Mouse (Mus musculus) cerebellum, postnatal 25 days (tissue): ENCODE data around the gene Dok1.
A peak's percentile ranks its signal among the peaks of the same experiment; 100 is the strongest.

Experiments
- DNase-seq, 2 experiments: peaks; one replicate each; pipeline ENCODE4 v3.0.0; 2021; ENCODE audit warnings: mixed read lengths in 2 of 2

The Dok1 gene

DNA sequence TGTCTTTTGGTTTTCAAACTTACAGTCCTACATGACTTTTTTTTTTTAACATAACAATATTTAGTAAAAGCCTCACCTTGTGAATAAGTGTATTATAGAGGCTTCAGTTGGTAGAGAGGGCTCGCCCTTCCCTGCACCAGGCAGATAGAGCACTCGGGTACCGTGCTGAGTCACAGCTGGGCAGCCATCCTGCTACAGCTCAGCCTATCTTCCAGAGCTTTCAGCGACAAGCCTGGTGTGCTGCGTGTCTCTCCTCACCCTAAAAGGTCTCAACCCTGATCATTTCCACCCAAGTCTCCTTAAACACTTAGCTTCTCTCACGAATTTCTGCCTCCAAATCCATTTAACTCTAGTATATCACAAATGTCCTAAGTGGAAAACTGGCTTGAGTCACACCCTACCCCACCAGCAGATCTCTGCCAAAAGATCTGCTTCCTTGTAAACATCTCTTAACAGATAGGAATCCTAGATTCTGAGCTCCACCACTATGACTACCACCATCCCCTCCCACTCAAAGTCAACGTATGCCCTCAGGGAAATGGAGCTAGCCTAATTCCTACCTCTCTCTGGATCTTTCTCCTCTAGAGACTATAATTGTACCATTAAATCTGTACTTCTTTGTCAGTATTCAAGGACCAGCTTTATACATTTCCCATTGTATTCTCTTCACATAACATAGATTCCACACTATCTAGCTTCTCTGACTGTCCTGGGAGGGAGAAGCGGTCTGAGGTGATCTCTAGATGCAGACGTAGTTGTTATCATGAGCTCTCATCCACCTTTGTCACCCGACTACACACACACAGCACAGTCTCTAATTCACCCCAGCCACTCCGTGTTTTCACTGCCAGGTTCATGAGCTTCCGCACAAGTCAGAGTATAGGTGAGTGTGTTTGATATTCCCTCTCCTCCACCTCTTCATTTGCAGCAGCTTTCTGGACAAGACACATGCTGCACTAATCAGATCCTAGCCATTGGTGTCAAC, 18.5 kb downstream of the Dok1 start:
- no peak for DNase-seq

GRCm38 (mm10) chr6:83013444-83013843, 19.8 kb downstream of the Dok1 start:
- no peak for DNase-seq

DNA sequence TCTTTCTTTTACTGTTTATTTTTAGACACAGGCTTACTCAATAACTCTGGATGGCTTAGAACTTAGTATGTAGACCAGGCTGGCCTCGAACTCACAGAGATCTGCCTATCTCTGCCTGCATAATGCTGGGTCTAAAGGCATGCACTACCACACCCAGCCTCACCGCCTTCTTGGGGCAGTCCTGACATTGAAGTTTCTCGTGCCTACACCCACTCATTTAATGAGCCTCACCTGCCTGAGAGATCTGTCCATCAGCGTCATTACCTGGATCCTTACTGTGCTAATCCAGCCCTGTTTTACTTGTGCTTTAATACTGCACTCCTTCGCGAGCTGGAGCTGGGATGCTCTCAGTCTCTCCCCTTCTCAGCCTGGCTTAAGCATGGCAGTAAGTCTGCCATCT, 21.5 kb downstream of the Dok1 start:
- no peak for DNase-seq

DNA sequence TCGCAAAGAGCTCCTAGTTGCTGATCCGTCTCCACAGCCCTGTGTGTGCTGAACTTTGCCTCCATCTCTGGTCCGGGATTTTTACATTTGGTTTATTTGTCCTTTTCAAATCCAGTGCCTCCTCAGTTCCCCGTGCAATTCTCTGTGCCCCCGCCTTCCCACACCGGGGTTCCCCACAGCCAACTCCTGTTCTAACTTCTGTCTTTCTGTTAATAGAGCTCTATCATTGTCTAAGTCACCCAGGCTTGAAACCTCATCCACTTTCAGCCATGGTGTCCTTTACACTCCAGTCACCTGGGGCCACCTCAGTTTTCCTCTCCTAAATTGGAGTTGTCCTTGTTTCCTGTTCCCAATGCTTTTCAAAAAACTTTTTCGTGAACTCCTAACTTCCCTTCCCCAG, 22.0 kb downstream of the Dok1 start:
- no peak for DNase-seq

DNA sequence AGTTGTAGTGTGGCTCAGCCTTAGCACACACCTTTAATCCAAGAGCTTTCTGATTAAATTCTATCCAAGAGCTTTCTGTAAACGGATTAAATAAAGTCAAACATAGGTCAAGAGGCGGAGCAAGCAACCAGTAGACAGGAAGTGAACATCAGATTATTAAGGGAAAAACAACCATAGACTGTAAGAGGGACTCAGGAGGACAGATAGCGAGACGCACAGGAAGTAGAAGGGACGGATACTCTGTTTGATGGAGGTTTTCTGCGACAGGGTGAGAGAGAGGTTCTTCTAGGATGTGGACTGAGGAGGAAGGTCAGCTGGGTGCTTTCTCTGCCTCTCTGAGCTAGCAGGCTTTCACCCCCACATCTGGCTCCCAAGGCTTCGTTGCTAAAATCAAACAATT, 23.3 kb downstream of the Dok1 start:
- no peak for DNase-seq

- no peak for DNase-seq
Observed at GRCm38 (mm10) chr6:83008659-83009058, 24.6 kb downstream of the Dok1 start.

DNA sequence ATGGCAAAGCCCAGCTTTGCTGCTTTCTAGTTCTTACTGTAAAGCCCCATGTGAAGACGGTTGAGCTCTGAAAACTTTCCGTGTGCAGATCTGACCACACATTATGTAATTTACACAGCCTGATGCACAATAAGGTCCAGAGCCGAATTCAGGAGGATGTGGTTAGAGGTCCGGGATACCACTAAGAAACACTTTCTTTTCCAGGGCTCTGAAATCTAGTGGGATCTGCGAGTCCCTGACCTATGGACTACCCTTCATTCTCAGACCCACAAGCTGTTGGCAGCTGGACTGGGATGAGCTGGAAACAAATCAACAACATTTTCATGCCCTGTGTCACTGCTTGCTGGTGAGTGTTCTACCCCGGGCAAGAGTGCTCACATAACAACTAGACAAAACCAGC, 27.2 kb downstream of the Dok1 start:
- DNase-seq = no peak

- DNase-seq = no peak
Observed at GRCm38 (mm10) chr6:83005444-83006011, 27.7 kb downstream of the Dok1 start.

GRCm38 (mm10) chr6:83004872-83005271, 28.4 kb downstream of the Dok1 start:
- no peak for DNase-seq

DNA sequence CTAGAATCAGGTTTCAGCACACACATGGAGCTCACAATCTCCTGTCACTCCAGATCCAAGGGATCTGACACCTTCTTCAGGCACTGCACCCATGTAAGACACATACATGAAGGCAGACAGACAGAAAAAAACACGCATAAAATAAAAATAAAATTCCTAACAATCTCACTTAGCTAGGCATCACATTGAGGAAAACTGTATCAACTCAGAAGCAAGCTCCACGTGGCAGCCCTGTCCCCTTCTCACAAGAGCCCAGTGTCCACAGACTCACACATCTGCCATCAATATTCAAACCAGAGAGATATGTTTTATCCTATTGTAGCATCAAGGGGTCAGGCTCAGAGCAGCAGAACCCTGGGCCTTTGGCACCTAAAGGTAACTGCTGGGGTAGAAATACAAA, 29.0 kb downstream of the Dok1 start:
- no peak for DNase-seq

DNA sequence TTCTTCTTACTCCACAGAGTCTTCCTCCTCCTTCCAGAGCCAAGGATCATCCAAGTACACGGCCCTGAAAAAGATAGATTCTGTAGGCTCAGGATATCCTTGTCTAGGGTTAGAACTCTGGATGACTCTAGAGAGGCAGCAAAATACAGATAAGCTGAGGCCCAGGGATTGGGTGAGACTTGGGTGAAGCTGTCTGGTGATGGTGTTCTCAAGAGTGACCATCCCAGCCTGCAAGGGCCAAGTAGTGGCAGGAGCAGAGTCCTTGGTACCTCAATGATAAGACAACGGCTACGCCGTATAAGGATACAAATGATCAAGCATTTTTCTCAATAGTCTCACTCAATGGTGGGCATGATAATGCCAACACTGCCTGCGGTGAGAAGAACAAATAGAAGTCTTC, 29.4 kb downstream of the Dok1 start:
- DNase-seq = no peak

DNA sequence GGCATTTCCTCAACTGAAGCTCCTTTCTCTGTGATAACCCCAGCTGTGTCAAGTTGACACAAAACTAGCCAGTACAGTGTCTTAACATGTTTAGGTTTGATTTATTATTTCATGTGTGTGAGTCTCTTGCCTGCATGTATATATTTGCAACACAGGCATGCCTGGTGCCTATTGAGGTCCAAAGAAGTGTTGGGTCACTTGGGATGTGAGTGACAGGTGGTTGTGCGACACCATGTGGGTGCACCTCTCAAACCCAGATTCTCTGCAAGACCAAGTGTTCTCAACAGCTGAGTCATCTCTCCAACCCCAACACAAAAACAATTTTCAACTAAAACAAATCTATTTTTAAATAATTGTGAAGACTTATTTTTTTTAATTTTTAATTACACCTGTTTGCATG, 30.2 kb downstream of the Dok1 start:
- DNase-seq = no peak

DNA sequence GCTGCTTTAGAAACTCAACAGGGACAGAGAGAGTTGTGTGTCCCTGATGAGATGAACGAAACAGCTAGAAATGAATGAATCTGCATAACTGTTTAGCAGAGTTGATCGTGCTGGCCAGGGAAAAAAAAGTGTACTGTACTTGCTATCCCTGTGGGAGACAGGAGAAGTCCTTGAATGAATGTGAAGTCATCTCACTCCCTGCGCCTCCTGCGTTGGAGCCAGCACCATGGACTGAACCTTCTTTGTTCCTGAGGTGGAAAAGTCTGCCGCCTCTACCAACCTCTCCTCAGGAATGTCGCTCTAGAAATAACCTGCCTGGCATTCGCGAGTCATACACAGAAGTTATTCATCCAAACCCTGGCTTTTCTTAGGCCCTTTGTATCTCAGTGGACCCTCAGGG, 33.3 kb downstream of the Dok1 start:
- no peak for DNase-seq

DNA sequence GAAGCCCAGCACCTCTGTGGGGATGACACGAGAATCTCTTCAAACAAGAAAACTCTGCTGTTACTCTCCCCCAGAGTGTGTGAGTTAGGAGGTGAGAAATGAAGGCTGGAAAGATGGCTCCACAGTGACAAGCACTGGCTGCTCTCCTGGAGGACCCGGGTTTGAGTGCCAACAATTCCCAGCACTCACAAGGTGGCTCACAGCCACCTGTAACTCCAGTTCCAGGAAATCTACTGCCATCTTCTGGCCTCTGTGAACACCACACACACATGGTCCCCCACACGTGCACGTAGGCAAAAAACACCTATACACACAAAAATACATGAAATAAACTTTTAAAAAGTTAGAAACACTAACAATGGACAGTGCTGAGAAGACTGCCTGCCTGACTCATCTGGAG, 34.9 kb downstream of the Dok1 start:
- peak in 1 of 2 experiments; percentile 18 for DNase-seq

GRCm38 (mm10) chr6:82997511-82998102, 35.7 kb downstream of the Dok1 start:
- no peak for DNase-seq

DNA sequence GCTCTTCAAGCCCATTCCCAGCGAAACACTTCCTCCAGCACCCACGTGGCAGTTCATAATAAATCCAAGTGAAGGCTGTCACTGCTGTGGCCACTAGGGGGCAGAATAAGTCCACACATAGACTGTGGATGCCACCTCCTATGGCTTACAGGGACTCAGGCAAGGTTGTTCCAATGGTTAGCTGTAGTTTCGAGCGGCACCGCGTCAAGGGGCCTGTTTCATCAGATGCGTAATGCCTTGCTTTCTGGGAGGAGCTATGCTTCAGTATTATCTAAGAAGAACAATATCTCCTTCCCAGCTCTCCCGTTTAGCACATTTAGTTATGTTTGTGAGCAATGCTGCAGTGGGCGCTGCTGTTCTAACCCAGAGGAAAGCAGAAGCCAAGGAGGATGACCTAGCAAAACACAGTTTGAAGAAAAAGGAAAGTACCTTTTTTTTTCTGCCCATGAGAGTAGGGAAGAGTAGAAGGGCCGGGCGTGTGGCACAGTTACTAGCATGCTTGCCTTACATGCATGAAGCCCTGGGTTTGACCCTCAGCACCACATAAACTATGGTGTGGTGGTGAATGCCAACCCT, 36.4 kb downstream of the Dok1 start:
- DNase-seq = peak; percentile 87 to 90

DNA sequence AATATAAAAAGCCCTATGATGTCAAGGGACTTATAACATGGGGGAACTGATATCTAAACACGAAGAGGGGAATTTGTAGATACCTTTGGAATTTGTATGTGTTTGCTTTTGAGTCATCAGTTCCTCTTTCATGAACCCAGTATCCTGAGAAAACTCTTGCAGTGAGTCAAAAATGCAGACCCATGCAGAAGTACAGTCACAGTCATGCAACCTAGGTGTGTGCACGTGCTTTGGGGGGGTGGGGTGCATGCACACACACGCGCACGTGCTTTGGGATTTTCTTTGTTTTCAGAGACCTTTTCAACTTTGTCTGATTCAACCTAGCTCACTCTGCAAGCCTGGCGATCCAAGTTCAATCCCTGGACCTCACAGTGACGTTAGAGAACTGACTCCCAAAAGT, 38.9 kb downstream of the Dok1 start:
- DNase-seq = no peak

DNA sequence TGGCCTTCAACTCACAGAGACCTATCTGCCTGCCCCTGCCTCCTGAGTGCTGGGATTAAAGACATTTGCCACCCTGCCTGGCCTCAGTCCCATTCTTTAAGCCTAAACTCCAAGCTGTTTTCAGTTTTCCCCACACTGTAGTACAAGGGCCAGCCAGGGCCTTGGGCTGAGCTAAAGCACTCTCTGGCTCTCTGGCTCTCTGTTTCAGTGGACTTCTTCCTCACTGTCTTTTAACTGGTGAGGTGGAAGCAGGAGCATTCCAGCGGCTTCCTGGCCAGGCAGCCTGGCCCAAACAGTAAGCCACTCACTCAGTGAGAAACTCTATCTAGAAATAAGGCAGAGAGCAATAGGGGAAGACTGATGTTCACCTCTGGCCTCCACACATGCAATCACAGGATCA, 39.6 kb downstream of the Dok1 start:
- no peak for DNase-seq

GRCm38 (mm10) chr6:82987411-82987971, 45.8 kb downstream of the Dok1 start:
- no peak for DNase-seq
